Mouse (Mus musculus) layer of hippocampus, adult 11-12 months (tissue): ENCODE data around the gene Adamts10.
A peak's percentile ranks its signal among the peaks of the same experiment; 100 is the strongest.

Experiments used
- DNase-seq: peaks from one replicate; pipeline ENCODE4 v3.0.0; 2022; ENCODE audit warnings: low spot score

The Adamts10 gene

DNA sequence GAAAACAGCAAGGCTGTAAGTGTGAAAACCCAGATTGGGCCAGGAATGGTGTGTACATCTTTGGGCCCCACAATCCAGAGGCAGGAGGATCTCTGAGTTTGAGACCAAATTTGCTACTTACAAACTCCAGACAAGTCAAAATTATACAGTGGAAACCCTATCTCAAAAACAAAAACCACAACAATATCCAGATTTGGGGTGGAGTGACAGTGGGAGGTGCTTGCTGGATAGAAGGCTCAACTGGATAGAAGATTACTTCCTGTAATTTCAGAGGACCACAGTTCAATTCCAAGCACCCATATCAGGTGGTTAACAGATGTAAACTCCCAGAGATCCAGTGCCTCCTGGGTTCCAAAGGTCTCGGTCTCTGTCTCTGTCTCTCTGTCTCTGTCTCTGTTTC, 30.5 kb downstream of the Adamts10 start:
- no peak for DNase-seq

DNA sequence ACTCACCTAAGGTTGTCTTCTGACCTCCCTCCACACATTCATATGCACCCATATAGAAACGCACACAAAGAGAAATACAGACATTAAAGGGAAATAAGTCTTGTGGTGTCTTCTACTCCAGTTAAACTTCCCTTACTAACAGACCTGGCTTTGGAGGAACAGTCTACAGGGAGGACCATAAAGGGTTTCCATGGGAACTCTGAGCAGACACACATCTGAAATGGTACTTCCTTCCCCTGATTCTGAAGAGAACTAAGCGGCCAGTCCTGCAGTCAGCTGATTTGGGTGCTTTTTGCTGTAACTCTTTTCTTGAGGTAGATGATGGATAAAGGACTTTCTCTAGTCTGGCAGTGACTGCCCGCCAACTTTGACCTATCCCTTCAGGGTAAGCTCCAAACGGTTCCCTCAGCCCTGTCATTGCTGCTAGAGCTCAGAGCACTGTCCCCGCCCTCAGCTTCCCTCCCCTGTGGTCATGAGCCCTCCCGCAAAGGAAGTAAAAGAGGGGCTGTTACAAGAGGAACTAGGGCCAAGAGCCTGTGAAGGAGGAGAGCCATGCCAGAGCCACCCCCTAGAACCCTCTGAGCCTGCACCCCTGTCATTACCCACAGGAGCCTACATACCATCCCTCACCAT, 31.3 kb downstream of the Adamts10 start, which contains the start of gene Myo1f:
TSS of gene Myo1f (plus strand) at position 485 of the 633 bp plus-strand sequence.
- peak; percentile 42 for DNase-seq

- DNase-seq = no peak
Measured at GRCm38 (mm10) chr17:33557922-33558321, 33.9 kb downstream of the Adamts10 start.

- DNase-seq = peak; percentile 30
Measured at GRCm38 (mm10) chr17:33563527-33564076, 39.6 kb downstream of the Adamts10 start.

DNA sequence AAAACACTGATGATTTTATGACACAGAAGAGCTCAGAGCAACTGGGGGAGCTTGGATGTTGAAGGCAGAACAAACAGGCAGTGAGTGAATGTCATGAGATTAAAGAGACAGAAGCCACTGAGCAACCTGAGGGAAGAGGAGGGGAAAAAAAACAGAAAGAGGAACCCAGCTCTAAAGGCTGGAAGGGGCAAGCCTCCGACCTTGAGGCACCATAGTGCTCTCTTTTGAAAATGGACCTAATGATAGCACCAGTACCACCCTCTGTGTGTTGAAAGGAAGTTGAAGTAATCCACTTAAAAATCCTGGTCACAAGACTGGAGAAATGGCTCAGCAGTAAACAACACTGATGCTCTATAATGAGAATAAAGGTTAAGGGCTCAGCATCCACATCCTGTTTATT, 40.6 kb downstream of the Adamts10 start:
- DNase-seq = no peak

- no peak for DNase-seq
Measured at GRCm38 (mm10) chr17:33566182-33566581, 42.2 kb downstream of the Adamts10 start.

DNA sequence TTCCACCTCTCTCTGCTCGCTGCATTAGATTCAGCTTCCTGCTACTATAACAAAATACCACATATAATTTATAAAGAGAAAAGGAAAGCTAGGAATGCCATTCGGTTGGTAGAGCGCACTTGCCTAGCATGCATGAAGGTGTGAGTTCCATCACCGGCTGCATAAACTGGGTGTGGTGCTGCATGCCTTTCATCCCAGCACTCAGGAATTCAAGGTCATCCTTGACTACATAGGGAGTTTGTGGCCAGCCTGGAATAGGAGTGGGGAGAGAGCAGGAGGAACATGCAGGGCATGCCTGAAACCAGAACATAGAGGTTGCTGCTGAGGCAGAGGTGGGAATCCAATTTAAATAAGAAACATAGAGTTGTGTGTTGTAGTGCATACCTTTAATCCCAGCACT, 60.1 kb downstream of the Adamts10 start:
- no peak for DNase-seq

DNA sequence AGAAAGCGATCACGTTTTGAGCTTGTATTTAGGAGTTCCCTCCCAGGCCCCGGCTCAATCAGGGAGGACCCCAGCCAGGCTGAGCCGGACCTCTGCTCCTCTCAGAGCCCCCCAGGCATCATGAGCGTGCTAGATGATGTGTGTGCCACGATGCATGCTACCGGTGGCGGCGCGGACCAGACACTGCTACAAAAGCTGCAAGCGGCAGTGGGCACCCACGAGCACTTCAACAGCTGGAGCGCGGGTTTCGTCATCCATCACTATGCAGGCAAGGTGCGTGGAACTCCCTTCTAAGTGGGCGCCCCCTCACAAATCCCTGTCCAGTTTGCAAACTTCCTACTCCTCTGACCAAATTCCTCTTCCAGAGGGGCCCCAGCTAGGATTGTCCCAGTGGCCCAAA, 62.0 kb downstream of the Adamts10 start:
- no peak for DNase-seq

- DNase-seq = no peak
Measured at GRCm38 (mm10) chr17:33597271-33597670, 73.3 kb downstream of the Adamts10 start.

GRCm38 (mm10) chr17:33598506-33598905, 74.5 kb downstream of the Adamts10 start:
- no peak for DNase-seq

GRCm38 (mm10) chr17:33599836-33600475, 76.0 kb downstream of the Adamts10 start:
- no peak for DNase-seq

- DNase-seq = no peak
Measured at GRCm38 (mm10) chr17:33600831-33601230, 76.8 kb downstream of the Adamts10 start.

DNA sequence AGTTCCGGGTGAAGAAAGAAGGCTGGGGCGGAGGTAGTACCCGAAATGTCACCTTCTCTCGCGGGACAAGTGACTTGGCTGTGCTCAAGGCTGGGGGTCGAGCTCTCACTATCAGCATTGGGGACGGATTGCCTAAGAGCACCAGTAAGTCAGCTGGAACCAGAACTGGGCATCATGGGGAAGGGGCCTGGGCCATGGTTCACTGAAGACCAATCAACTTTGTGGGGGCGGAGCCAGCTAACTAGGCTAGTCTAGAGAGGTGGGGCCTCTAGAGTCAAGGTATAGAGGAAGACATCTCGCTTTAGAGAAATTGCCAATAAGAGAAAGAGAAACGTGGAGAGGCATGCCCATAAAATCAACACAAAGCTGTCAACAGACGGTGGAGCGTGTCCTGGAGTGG, 77.9 kb downstream of the Adamts10 start:
- no peak for DNase-seq
